Mouse (Mus musculus): ENCODE measurements around the gene Sh3bp1. TPM values are rescaled to one million over a fixed set of nuclear protein-coding genes. Genes with fewer than 3 reads are reported as not detected.
"Not testable (repeated sequence)": the region's sequence is repeated elsewhere in the genome, so short reads cannot be mapped to it uniquely, and the experiment has no call there.

Sh3bp1 gene
- total RNA-seq, 2 experiments from 2014 or later = 14.6 to 16.4 TPM

DNA sequence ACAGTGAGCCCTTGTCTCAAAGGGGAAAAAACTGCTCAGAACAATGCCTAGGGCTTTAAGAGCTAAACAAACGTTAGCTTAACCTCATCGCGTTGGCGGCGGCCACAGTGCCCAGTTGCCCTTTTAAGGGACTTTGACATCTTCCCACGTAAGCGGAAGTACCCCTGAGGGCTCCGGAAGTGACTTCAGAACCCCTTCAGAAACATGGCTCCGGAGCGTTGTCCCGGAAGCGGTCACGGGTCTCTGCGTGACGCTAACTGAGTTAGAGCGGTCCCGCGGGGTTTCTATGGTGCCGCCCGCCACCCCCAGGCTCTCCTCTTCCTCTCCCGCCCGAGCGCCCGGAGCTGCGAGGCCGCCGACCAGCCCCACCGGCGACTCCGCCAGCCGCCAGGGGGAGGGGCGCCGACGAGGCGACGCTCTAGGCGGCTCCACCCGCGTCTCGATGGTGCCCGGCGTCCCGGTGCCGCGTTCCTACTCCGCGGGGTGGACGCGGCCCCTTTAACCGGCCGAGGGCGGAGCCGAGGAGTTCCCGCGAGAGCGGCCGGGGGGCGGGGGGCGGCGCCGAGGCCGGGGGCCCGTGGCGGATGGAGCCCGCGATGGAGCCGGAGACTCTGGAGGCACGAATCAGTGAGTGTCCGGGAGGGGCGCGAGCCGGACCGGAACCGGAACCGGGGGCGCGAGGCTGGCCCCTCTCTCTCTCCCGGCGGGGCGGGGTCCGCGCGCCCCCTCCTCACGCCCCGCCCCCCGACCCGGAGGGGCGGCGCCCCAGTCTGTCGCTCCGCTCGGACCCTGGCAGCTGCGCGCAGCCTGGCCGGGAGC, 22.4 kb upstream of the Sh3bp1 start, which contains the start of gene Gga1:
Gene Gga1 (plus strand): TSS at position 200 of the 819 bp plus-strand sequence.
- DNase-seq (ENCODE audit: low spot score in 2 of 2) = peak; percentile 79 to 92

DNA sequence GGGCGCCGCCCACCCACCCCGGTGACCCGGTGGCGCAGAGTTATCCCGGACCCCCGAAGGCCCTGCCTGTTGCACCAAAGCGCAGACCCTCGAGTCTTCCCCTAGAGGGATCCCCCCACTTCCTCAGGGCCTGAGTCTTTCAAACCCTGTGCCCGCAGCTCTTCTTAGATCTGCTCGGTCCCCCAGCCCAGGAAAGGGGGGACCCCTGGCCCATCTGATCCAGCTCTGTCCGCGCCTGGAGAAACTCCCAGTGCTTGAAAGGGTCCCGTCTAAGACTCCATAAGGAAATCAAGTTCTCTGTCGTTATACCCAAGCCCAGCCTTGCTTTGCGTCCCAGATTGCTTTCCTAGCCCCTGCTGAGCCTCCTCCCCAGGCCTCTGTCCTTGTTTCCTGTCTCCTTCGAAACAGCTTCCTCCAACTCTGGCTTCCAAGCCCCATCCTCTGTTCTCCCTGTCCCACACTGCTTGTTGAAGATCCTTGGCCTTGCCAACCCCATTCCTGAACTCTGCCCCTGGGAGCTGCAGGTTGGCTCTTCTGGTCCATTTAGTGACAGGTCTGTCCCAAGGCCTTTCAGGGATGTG, 21.7 kb upstream of the Sh3bp1 start:
- peak in 1 of 2 experiments; percentile 32 for DNase-seq (ENCODE audit: low spot score in 2 of 2)

DNA sequence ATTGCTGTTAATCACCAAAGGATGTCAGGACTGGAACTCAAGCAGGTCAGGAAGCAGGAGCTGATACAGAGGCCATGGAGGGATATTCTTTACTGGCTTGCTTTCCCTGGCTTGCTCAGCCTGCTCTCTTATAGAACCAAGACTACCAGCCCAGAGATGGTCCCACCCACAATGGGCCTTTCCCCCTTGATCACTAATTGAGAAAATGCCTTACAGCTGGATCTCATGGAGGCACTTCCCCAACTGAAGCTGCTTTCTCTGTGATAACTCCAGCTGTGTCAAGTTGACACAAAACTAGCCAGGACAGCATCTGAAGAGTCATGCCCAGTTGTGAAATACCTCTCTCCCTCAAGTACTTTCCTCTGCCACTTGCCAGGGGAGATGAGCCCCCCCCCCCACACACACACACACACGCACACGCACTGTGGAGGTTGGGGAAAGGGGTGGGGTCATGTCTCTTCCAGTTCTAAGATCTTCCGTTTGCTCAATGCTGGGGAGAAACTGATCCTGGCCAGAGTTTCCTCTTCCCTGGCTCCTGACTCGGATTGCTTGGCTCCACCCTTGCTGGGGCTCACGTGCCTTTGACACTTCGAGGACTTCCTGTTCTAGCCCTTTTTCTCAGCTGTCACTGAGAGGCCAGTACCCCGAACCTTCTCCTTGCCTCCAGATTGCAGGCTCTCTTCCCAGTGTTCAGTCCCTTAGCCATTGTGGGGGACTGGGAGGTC, 20.6 kb upstream of the Sh3bp1 start:
- DNase-seq (ENCODE audit: low spot score in 2 of 2) = not testable (repeated sequence)

DNA sequence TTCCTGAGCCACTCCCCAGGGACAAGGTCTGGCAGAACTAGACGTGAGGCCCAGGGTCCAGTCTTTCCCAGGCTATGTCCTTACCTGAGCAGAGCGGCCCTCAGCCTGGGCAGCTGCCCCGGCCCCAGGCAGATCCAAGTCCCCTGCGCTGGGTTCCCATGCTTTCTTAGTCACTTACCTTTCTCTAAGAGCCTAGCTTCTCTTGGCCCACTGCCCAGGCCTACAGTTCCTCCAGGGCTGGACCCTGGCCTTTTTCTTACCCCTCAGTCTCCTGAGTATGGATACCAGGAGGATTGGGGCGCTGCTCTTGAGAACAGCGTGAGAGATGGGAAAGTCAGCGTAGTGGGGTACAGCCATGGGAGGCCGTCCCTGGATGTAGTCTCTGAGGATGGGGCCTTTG, 19.1 kb upstream of the Sh3bp1 start:
- DNase-seq (ENCODE audit: low spot score in 2 of 2) = no peak

DNA sequence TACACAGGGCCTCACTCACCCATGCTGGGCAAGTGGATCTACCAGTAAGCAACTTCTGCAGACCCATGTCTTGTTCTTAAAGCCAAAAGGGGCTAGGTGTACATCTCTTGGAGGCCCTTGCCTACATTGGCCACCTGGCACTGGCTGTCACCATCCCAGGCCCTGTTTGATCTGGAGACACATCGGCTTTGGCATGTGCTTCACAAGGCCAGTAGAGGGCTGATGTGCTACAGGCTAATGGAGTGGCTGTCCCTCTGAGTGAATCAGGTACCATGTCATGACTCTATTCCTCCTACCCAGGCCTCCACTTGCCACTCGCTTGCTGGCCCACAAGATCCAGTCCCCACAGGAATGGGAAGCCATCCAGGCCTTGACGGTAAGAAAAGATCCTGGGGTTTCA, 17.7 kb upstream of the Sh3bp1 start:
- no peak for DNase-seq (ENCODE audit: low spot score in 2 of 2)

DNA sequence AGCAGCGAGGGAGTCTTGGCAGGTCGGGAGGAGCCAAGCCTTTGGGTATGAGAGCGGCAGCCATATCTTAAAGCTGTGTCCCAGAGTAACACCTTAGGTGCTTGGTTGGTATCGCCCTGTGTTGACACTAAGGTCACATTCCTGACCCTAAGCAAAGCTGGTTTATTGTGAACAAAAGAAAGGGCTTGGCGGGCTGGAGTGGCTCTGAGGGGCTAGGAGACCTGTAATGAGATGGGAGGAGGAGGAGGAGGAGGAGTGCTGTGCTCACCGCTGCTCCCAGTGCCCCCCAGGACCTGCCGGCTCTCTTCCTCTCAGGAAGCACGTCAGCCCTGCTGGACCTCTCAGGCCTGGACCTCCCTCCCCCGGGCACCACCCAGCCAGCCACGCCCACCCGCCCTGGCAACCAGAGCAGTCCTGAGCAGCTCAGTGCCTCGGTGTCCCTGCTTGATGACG, 10.1 kb upstream of the Sh3bp1 start:
- DNase-seq (ENCODE audit: low spot score in 2 of 2) = no peak

DNA sequence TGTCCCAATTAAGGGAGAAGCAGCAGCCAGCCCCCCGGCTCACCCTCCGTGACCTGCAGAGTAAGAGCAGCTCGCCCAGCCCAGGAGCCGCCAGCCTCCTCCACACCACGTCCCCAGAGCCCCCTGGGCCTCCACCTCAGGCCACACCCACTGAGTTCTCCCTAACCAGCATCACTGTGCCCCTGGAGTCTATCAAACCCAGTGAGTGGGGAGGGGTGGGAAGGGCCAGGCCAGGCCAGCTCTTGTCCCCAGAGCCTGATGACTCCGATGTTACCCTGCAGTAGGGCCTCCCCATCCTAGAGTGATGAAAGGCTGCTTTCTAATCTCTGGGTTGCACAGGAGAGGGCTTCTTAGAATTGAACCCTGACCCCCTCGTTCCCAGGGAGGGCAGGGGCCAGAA, 7.1 kb upstream of the Sh3bp1 start:
- no peak for DNase-seq (ENCODE audit: low spot score in 2 of 2)

DNA sequence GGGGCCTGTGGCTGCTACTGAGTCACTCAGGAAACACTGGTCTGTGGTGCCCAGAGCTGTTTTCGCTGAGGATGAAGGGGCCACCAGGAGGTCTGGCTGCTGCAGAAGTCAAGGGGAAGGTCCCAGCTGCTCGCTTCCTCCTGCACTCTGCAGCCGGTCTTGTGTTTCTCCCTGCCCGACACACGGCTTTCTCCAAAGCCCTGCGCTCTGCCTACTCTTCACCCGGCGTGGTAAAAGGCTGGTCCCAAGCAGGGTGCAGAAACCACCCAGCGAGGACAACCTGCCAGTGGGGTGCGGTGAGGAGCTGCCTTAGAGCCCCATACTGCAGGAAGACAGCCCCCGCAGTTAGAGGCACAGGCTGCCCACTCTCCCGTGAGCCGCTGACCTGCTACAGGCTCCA, 4.8 kb upstream of the Sh3bp1 start:
- DNase-seq (ENCODE audit: low spot score in 2 of 2) = no peak

DNA sequence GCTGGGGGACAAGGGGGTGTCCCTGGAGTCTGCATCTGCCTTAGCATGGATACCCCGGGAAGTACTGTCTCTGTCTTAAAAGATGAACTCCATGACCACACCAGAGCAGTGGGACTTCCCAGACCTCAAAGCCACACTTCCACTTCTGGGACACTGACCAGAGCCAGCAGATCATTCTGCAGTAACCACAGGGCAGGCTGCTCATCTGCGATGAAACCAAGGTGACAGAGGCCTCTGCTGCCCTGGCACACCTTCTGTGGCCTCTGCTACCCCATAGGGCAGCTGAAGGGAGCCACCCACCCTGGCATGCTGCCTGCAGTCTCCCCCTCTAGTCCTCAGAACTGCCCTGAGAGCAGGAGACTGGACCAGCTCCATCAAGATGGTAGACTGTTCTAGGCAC, 3.8 kb upstream of the Sh3bp1 start:
- DNase-seq (ENCODE audit: low spot score in 2 of 2) = no peak

DNA sequence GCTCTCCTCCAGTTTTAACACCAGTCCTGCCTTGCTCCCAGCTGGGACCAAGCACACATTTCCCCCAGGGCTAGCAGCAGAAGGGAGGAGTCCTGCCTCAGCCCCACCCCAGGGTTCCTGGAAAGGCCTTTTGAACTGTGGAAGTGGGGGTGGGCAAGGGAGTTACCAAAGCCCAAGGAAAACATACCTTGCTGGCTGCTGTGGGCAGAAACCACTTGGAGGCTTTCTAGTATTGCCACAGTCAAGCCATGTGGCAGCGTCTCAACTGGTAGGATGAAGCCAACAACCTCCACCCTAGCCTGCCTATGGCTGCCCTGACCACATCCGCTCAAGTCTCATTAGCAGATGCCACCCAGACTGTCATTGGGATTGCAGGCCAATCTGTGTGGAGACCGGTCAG, 3.4 kb upstream of the Sh3bp1 start:
- DNase-seq (ENCODE audit: low spot score in 2 of 2) = no peak

DNA sequence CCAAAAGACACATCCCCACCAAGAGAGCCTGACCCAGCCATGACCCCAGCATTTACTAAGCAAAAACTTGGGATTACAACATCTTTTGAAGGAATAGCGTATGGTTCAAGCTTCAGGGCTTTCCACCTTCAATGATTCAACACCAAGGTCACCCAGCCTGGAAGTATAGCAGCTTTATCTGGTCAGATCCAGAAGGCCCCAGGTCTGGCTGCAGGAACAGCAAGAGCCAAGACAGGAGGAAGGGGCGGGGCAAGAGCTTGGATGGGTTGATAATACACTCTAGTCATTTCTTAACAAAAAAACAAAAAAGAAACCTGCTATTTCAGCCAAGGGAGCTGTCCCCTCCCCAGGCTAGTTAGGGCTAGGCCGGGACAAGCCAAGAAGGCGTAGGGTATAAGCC, 2.1 kb upstream of the Sh3bp1 start:
- no peak for DNase-seq (ENCODE audit: low spot score in 2 of 2)

DNA sequence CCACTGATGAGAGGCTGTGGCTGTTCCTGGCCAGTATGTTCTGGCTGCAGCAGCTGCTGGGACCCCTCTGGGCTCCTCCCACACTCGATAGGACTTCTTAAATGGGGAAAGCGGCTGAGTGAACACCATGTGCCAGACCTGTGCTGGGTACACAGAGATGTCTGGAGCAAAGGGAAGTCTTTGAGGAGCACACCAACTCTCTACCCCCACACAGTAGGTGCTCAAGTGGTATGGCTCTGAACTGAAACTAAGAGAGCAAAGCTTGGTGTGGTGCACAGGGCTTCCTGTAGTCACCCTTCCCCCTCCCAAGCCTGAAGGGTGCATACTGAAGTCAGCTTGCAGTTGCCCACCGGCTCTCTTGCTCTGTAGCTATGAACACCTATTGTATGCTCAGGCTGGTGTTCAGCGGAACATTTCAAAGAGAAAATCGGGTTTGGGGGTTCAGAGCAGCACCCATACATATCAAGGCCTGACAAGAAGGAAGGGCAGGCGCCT, 1.0 kb upstream of the Sh3bp1 start:
- DNase-seq (ENCODE audit: low spot score in 2 of 2) = no peak

DNA sequence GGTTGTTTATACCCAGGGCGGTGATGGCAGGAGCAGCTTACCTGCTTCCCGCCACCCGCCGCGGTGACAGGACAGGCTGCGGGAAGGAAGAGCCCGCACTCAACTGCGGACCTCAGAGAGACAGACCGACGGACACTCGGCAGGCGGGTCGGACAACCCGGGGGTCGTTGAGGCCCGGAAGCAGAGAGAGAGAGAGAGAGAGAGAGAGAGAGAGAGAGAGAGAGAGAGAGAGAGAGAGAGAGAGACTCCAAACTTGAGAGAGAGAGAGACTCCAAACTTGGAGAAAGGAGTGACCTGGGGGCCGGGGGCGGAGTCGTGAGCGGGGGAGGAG, 194 bp upstream of the Sh3bp1 start, which contains the start of gene Gm49510:
Gene Gm49510 (plus strand): TSS at position 259 of the 331 bp plus-strand sequence.
- no peak for DNase-seq (ENCODE audit: low spot score in 2 of 2)

DNA sequence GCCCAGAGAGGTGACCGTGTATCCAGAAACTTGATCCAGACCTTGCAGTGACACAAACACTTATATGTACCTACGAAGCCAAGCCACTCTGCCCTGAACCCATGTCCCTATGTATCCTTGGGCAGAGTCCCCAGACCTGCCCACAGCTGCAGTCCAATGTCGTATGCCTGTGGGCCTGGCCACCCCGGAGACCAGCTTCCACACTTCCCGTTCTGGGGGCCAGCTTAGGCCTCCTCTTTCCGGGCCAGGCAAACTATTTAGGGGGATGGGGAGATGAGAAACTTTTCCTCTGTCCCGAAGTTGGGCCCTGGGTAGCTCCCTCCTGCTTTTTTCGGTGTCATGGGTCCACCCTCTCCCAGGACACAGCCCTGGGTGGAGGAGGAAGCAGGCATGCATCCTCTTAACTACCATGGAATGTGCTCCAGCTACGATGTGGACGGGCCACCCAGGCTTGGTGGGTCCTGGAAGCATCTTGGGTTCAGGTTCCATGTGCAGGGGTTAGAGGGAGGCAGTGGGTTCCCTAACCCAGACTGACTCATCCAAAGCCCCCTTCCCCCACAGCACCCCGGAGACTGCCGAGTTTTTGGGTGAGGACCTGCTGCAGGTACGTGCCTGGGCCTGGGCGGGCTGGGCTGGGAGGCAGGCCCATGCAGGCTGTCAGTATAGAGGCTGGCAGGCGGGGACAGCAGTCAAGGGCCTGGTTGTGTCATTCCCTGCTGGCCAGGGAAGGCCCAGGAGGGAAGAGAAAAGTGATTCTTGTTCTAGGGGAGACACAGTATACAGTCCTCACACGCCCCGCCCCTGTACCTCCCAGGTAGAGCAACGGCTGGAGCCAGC, 1.2 kb downstream of the Sh3bp1 start:
- DNase-seq (ENCODE audit: low spot score in 2 of 2) = no peak

DNA sequence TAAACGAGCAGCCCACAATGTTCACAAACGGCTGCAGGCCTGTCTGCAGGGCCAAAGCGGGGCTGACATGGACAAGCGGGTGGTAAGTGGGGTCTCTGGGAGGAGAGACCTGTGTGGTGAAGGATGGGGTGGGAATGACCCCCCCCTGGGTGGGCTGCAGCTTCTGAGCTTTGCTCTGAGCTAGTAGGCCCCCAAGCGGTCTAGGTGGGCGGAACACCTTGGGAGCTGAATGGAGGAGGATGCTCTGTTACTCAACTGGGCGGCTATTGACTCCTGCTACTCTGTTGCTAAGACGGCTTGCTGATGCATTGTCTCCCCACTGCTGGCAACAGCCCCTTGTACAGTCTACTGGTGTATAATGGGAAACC, 1.8 kb downstream of the Sh3bp1 start:
- no peak for DNase-seq (ENCODE audit: low spot score in 2 of 2)

DNA sequence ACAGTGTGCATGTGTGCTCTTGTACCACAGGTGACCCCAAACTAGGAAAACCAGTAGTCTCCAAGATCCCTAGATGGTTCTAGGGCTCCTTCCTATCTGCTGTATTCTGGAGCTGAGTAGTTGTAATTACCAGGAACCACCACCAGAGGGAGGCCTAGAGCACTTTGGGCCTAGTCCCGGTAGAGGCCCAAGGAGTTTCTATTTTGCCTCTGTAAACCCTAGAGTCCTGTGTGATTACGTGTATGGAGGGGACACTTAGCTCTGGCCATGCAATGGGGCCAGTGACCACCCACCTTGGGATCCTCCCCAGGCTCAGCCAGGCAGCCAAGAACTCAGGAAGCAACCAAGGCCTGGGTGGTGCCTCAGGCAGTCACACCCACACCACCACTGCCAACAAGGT, 3.7 kb downstream of the Sh3bp1 start:
- peak; percentile 72 to 79 for DNase-seq (ENCODE audit: low spot score in 2 of 2)

DNA sequence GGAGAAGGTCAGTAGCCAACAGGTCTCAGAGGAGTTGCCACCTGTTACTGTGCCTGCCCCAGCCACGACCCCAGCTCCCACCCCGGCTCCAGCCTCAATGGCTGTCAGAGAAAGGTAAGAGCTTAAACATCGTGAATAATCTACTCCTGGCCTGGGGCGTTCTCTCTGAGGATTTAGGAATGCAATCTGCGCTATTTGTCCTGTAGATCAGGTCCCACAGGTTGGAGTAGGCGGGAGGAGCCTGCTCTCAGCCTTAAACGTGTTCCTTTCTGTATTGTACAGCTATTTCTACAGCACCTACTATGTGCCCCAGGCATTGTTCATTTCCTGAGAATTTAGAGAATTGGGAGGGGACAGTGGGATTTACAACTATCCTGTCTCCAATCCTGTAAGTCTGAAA, 8.8 kb downstream of the Sh3bp1 start:
- no peak for DNase-seq (ENCODE audit: low spot score in 2 of 2)

DNA sequence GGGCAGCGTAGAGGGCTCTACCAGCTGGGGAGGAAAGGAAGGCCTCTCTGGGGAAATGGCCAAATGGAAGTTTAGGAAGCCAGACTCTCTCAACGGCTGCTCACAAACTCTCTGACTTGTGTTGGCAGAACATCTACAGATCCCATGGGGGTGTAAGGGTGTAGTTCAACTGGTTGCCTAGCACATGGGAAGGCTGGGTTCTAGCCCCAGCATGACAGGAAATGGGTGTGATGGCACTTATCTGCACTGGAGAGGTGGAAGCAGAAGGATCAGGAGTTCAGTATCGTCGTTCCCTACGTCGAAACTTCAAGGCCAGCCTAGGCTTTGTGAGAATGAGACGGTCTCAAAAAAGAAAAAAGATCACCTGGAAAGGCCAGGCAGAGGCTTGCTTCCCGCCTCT, 9.4 kb downstream of the Sh3bp1 start:
- DNase-seq (ENCODE audit: low spot score in 2 of 2) = no peak

DNA sequence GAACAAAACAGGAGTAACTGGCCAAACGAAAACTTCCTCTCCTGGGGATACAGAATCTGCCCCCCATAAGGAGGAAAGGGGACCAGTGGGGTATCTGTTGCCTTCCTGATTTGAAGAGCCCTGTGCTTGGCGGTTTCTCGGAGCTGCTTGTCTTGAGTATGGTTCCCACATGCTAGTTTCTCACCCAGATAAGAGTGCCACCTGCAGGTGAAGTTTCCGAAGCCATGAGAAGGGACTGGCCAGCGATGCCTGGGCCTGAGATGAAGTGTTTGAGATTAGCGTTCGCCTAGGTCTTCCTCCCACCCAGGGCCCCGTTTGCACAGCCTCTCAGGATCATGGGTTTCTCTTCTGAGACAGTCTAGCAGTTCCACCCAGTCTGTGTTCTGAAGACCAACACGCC, 12.5 kb downstream of the Sh3bp1 start:
- no peak for DNase-seq (ENCODE audit: low spot score in 2 of 2)

DNA sequence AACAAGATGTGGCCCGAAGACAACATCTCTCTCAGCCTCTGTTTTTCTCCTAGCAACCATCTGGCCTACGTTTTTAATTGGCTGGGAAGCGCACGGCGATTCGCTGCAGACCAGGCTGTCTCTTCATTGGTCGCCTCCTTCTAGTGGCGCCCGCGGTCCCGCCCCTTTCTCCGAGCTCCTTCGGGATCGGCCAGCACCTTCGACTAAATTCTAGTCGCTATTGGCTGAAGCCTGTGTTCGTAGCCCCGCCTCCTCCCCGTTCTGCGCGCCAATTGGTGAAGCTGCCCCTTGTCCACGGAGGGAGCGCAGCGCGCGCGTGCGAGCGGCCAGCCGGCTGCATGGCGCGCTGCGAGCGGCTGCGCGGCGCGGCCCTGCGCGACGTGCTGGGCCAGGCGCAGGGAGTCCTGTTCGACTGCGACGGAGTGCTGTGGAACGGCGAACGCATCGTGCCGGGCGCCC, 14.1 kb downstream of the Sh3bp1 start, which contains the start of gene Pdxp:
Gene Pdxp (plus strand): TSS at position 288 of the 459 bp plus-strand sequence.
- DNase-seq (ENCODE audit: low spot score in 2 of 2) = peak; percentile 89 to 97
